Mouse (Mus musculus): ENCODE results near the gene Klf6. TPM values are rescaled to one million over a fixed set of nuclear protein-coding genes. Genes with fewer than 3 reads are reported as not detected.
A peak's percentile ranks its signal among the peaks of the same experiment; 100 is the strongest.

Gene Klf6
- total and polyA plus RNA-seq, 3 experiments: 13.7 to 55.8 (median 51.8) TPM

DNA sequence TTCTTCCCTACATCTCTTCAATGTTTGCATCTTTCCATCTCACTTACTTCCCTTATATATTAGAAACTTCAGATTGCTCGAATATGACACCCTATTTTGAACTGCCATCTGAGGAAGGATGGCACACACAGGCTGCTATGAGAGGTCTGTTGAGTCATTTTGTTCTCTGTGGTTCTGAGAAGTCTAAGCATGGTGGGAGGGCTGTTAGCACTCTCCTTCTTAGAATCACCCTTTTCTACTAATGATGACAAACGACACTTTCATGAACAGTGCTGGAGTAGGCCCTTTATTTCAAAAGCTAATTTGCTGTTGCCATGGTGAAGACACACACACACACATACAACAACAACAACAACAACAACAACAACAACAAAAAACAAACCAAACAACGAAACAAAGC, 28.8 kb downstream of the Klf6 start:
- 90% methylated on average over 3 of the region's 3 CpGs for WGBS
- Histone ChIP-seq H3K27ac (no peak overlapping the region), H3K36me3 (ENCODE audit: control insufficient read depth, insufficient read depth, low read length) (no peaks in the 10 kb centered on the region), H3K27me3 (ENCODE audit: control insufficient read depth, insufficient read depth, low read length) (no peaks in the 10 kb centered on the region), H3K4me3 (no peak overlapping the region), H3K9ac (ENCODE audit: low read depth, low read length) (no peak overlapping the region), H3K79me2 (replicated peaks; ENCODE audit: control insufficient read depth, insufficient read depth, low read length) (no peaks in the 10 kb centered on the region), H3K4me1 (ENCODE audit: control insufficient read depth, insufficient read depth, low read length) (no peaks in the 10 kb centered on the region)
- intact Hi-C loops (cut with DNase I): no loop called here
- TF ChIP-seq CTCF (IDR thresholded peaks at IDR 0.05): no peak
- TF ChIP-seq EP300 (IDR thresholded peaks at IDR 0.05; ENCODE audit: insufficient read depth, low read depth, low read length): no peak
- TF ChIP-seq POLR2A (IDR thresholded peaks at IDR 0.05; ENCODE audit: insufficient read depth, low read depth, low read length): no peak
- DNase-seq: no peak

DNA sequence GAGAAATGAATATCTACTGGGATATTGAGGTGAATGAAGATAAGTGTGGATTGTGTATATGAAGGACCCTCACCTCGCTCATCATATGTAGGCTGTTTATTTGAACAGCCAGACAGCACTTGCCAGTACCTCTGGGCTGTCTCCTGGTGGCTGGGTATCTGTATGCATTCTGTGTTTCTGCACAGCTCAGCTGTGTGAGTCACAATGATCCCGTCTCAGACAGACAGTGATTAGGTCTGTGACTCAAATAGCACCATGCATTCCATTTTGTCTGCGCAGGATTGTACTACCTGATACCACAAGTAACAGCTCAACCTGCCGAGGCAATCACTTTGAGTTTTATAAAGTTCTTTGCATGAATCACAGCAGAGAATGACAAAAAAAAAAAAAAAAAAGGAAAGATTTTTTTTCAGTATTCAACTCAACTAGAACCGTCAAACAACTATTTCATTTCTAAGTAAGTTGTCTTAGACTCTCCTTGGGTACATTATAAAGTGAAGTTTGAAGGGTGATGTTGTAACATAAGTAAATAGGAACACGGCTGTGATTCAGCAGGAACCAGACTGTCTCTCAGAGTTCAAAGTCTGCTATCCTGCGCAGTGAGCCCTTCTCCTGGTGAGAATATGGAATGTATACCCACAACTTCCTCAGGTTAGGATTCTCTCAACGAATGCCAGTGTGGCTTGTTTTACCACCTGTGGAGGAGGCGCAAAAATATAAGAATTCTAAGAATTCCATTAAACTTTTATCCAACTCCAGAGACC, 31.6 kb downstream of the Klf6 start:
- Histone ChIP-seq H3K79me2 (replicated peaks; ENCODE audit: control insufficient read depth, insufficient read depth, low read length) (no peaks in the 10 kb centered on the region), H3K4me1 (ENCODE audit: control insufficient read depth, insufficient read depth, low read length) (no peaks in the 10 kb centered on the region), H3K9ac (ENCODE audit: low read depth, low read length) (no peak overlapping the region), H3K27ac (no peak overlapping the region), H3K27me3 (ENCODE audit: control insufficient read depth, insufficient read depth, low read length) (no peaks in the 10 kb centered on the region), H3K36me3 (ENCODE audit: control insufficient read depth, insufficient read depth, low read length) (no peaks in the 10 kb centered on the region), H3K4me3 (no peak overlapping the region)
- DNase-seq: no peak
- intact Hi-C loops (cut with DNase I): no loop called here
- 74% methylated on average over 9 of the region's 9 CpGs for WGBS
- TF ChIP-seq POLR2A (IDR thresholded peaks at IDR 0.05; ENCODE audit: insufficient read depth, low read depth, low read length) (no peak), CTCF (IDR thresholded peaks at IDR 0.05) (no peak), EP300 (IDR thresholded peaks at IDR 0.05; ENCODE audit: insufficient read depth, low read depth, low read length) (no peak)

DNA sequence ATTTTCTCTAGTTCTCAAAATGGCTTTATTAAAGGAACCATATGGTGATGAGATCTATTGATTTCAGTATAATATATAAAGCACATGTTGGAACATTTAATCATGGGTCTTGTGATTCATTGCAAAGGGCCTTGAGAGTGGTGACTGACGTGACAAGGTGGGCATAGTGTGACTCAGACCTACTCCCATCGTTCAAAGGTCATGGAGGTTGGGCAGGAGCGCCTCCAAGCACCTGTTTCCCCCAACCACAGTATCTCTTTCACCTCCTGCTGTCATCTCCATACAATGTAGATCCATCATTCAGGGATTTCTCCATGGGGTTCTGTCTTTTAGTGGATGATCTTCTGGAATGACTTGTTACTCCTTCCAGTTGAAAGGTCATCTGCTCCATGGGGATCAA, 33.6 kb downstream of the Klf6 start:
- peaks cover 2% of the 10 kb centered on the region; the same call in 1 of the 2 replicates for H3K36me3 ChIP-seq (ENCODE audit: control insufficient read depth, insufficient read depth, low read length)
- no peak overlapping the region for H3K4me3 ChIP-seq
- H3K9ac ChIP-seq (ENCODE audit: low read depth, low read length): no peak overlapping the region
- intact Hi-C loops (cut with DNase I): no loop called here
- no peaks in the 10 kb centered on the region for H3K27me3 ChIP-seq (ENCODE audit: control insufficient read depth, insufficient read depth, low read length)
- H3K79me2 ChIP-seq (replicated peaks; ENCODE audit: control insufficient read depth, insufficient read depth, low read length): no peaks in the 10 kb centered on the region
- H3K4me1 ChIP-seq (ENCODE audit: control insufficient read depth, insufficient read depth, low read length): no peaks in the 10 kb centered on the region; the same call in 1 of the 2 replicates
- DNase-seq: no peak
- no peak overlapping the region for H3K27ac ChIP-seq
- no peak for TF ChIP-seq CTCF (IDR thresholded peaks at IDR 0.05)
- no peak for TF ChIP-seq POLR2A (IDR thresholded peaks at IDR 0.05; ENCODE audit: insufficient read depth, low read depth, low read length)
- no peak for TF ChIP-seq EP300 (IDR thresholded peaks at IDR 0.05; ENCODE audit: insufficient read depth, low read depth, low read length)
- 84% methylated on average over 3 of the region's 3 CpGs for WGBS

DNA sequence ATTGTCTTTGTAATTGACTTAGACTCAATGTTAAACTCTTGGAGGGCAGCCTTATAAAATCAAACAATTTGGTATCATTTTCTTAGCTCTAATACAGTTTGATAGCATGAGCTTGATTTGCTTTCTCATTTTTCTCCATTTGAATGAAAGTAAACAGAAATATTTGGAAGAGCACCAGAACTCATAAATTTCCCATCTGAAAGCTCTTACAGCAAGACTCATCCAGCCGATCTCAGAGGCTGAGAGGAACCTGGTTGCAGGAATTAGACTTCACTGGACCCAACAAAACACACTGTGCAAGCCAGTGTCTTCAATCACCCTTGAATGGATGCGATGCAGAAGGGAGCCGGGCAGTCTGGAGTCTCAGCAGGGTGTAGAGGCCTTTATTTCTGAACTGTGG, 34.6 kb downstream of the Klf6 start:
- 85% methylated on average over 3 of the region's 3 CpGs for WGBS
- DNase-seq: no peak

DNA sequence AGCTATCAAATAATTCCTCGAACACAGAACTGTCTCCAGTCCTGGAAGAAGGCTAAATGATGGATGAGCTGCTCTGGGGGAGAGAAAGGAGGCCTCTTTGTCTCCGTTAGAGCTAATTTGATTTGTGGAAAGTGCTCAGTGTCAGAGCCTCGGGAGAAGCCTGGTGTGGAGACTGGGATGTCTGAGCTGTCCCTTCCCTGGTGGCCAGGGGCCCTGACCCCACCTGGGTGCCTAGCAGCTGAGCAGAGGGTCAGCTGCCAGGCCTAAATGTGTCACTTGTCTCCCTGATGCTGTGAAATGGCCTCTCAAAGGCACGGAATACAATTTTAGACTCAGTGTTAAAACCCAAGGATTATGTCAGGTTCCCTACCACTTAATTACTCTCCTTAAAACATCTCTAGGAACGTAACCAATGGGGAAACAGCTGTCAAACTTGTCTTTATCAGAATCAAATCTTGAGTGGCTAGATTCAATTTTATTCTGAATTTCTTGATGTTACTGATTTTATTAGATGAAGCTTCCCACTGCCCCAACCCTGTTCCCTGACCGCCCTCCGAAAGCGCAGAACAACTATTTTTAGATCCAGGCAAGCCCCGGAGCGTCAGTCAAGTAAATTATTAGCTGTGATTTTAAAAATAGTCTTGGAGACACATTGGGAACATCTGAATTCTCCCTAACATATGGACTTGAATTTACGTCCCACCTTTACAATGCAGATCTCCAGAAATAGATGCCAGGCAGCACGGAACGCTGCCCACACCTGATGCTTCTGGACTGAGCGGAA, 36.1 kb downstream of the Klf6 start:
- Histone ChIP-seq H3K4me3 (peak overlapping the region; percentile 27; the same call in 1 of the 2 replicates), H3K9ac (ENCODE audit: low read depth, low read length) (no peak overlapping the region), H3K36me3 (ENCODE audit: control insufficient read depth, insufficient read depth, low read length) (peaks cover 2% of the 10 kb centered on the region; the same call in 1 of the 2 replicates), H3K79me2 (replicated peaks; ENCODE audit: control insufficient read depth, insufficient read depth, low read length) (no peaks in the 10 kb centered on the region), H3K27me3 (ENCODE audit: control insufficient read depth, insufficient read depth, low read length) (no peaks in the 10 kb centered on the region), H3K27ac (peak overlapping the region; percentile 51; the same call in 1 of the 2 replicates), H3K4me1 (ENCODE audit: control insufficient read depth, insufficient read depth, low read length) (no peaks in the 10 kb centered on the region; the same call in 1 of the 2 replicates)
- 52% methylated on average over 14 of the region's 14 CpGs for WGBS
- TF ChIP-seq POLR2A (IDR thresholded peaks at IDR 0.05; ENCODE audit: insufficient read depth, low read depth, low read length) (no peak), EP300 (IDR thresholded peaks at IDR 0.05; ENCODE audit: insufficient read depth, low read depth, low read length) (no peak), CTCF (IDR thresholded peaks at IDR 0.05) (no peak)
- DNase-seq: no peak
- intact Hi-C loops (cut with DNase I): no loop called here

More for the DNA sequence above, 34.6 kb downstream of the Klf6 start:
- no peaks in the 10 kb centered on the region for H3K27me3 ChIP-seq (ENCODE audit: control insufficient read depth, insufficient read depth, low read length)
- no peak overlapping the region for H3K9ac ChIP-seq (ENCODE audit: low read depth, low read length)
- intact Hi-C loops (cut with DNase I): no loop called here
- H3K27ac ChIP-seq: no peak overlapping the region
- no peaks in the 10 kb centered on the region for H3K79me2 ChIP-seq (replicated peaks; ENCODE audit: control insufficient read depth, insufficient read depth, low read length)
- no peak for TF ChIP-seq POLR2A (IDR thresholded peaks at IDR 0.05; ENCODE audit: insufficient read depth, low read depth, low read length)
- no peak for TF ChIP-seq CTCF (IDR thresholded peaks at IDR 0.05)
- TF ChIP-seq EP300 (IDR thresholded peaks at IDR 0.05; ENCODE audit: insufficient read depth, low read depth, low read length): no peak
- H3K4me3 ChIP-seq: no peak overlapping the region
- no peaks in the 10 kb centered on the region; the same call in 1 of the 2 replicates for H3K4me1 ChIP-seq (ENCODE audit: control insufficient read depth, insufficient read depth, low read length)
- H3K36me3 ChIP-seq (ENCODE audit: control insufficient read depth, insufficient read depth, low read length): peaks cover 2% of the 10 kb centered on the region; the same call in 1 of the 2 replicates
